Mouse (Mus musculus) kidney, embryonic 15.5 days (tissue): ENCODE measurements at regions not wholly inside any gene's neighbourhood (a gene's known extent, or its start where the extent isn't known, plus 50 kb on each side); places are given as distances from the start of the nearest gene placed in this dataset.

Source experiments
- ATAC-seq: fragments of 200-750 bp; cut with Nextera tagmentation; replicated peaks from 2 replicates; pipeline ENCODE4 v1.8.0; 2017; ENCODE audit warnings: moderate TSS enrichment; ENCODE audit not compliant: low FRiP score
- H3K27ac ChIP-seq: fragments of 300-500 bp; sonication (generic); 2 replicates; pipeline ENCODE4 v1.5.1; 2015; ENCODE audit warnings: mild to moderate bottlenecking, inconsistent platforms
- H3K27me3 ChIP-seq: fragments of 300-500 bp; sonication (generic); 2 replicates; pipeline ENCODE4 v1.6.1; 2015; ENCODE audit warnings: inconsistent platforms
- H3K36me3 ChIP-seq: fragments of 300-500 bp; sonication (generic); 2 replicates; pipeline ENCODE4 v1.6.1; 2015; ENCODE audit warnings: inconsistent platforms
- H3K4me1 ChIP-seq: fragments of 300-500 bp; sonication (generic); 2 replicates; pipeline ENCODE4 v1.6.1; 2015; ENCODE audit warnings: inconsistent platforms
- H3K4me2 ChIP-seq: fragments of 300-500 bp; sonication (generic); 2 replicates; pipeline ENCODE4 v1.6.1; 2015; ENCODE audit warnings: moderate library complexity, mild to moderate bottlenecking, inconsistent platforms
- H3K4me3 ChIP-seq: fragments of 300-500 bp; sonication (generic); replicated peaks from 2 replicates; pipeline ENCODE4 v1.5.1; 2015; ENCODE audit warnings: mild to moderate bottlenecking, inconsistent platforms
- H3K9ac ChIP-seq: fragments of 300-500 bp; sonication (generic); 2 replicates; pipeline ENCODE4 v1.6.1; 2015; ENCODE audit warnings: mild to moderate bottlenecking, inconsistent platforms
- H3K9me3 ChIP-seq: fragments of 300-500 bp; sonication (generic); replicated peaks from 2 replicates; pipeline ENCODE4 v1.6.1; 2016; ENCODE audit warnings: inconsistent platforms
- WGBS: fragments of 180-500 bp; shearing (Covaris S2); methylation state at CpG from one replicate; pipeline ENCODE4 v1.1.7; 2015; ENCODE audit warnings: mixed read lengths; 5-methylcytosine and 5-hydroxymethylcytosine counted together

DNA sequence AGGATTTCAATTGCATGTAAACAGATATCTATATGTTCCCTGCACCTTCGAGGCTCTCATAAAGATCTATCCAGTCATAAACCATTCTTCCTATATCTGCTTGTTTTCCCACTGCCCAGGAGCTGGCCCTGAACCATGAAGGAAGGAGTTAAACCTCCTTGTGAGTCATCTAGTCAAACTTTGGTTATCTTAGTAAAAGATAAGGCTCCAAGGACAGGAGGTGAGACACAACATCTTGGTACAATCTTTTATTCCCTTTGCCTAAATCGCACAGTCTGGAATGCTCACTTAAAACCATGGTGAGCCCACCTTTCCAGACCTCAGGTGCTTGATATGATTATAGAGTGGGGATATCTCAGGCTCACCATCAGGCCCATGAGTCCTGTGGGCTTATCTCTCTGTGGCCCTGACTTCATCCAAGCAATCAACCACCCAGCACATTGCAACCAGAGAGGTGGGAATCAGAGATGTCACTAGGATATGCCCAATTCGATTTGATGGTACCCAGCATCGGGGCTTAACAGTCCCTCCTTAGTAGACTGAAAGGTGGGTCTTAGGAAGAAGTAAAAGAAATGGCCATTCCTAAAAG is 65.2 kb upstream of the Rreb1 start:
- no peak overlapping the region for H3K4me3 ChIP-seq
- 0 out of 2 replicates have a peak, but pooled peaks cover 3% of the 10 kb centered on the region for H3K4me1 ChIP-seq
- WGBS: 75% methylated on average over 4 of the region's 4 CpGs
- no peaks in the 10 kb centered on the region for H3K9me3 ChIP-seq
- no peak overlapping the region for H3K9ac ChIP-seq
- H3K4me2 ChIP-seq: no peak overlapping the region
- ATAC-seq: no peak
- no peak overlapping the region for H3K27ac ChIP-seq
- H3K27me3 ChIP-seq: no peaks in the 10 kb centered on the region
- no peaks in the 10 kb centered on the region for H3K36me3 ChIP-seq

DNA sequence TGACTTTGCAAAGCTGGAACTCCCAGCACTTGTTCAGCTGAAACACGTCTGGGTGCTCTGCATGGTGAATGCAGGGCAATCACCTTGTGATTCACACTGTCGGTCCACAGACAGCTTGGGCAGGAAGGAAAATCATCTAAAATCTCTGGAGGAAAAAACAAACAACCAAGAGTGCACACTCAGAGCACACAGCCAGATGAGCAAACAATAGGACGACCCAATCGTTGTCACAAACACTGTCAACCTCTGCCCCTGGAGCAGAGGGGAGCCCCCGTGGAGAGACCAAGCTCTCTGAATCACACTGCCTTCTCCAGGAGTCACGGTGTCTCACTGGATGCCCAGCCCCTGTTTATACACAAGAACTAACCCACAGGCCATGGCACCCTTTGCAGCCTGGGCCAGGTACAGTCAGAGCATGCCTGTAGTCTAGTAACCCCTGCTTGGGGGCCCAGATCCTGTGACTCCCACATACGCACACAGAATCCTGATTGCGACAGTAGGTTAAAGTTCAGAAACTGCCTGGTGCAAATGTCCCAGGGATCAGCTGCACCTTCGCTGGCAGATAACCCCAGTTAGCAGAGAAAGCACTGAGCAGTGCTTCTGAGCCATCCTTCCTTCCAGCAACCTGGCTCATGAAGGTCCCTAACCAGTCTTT is 63.0 kb upstream of the Rreb1 start:
- no peak overlapping the region for H3K9ac ChIP-seq
- no peaks in the 10 kb centered on the region for H3K36me3 ChIP-seq
- no peak overlapping the region for H3K4me2 ChIP-seq
- no peak overlapping the region for H3K4me3 ChIP-seq
- ATAC-seq: no peak
- no peaks in the 10 kb centered on the region for H3K27me3 ChIP-seq
- no peak overlapping the region for H3K27ac ChIP-seq
- WGBS: 49% methylated on average over 9 of the region's 9 CpGs
- 0 out of 2 replicates have a peak, but pooled peaks cover 3% of the 10 kb centered on the region for H3K4me1 ChIP-seq
- no peaks in the 10 kb centered on the region for H3K9me3 ChIP-seq

DNA sequence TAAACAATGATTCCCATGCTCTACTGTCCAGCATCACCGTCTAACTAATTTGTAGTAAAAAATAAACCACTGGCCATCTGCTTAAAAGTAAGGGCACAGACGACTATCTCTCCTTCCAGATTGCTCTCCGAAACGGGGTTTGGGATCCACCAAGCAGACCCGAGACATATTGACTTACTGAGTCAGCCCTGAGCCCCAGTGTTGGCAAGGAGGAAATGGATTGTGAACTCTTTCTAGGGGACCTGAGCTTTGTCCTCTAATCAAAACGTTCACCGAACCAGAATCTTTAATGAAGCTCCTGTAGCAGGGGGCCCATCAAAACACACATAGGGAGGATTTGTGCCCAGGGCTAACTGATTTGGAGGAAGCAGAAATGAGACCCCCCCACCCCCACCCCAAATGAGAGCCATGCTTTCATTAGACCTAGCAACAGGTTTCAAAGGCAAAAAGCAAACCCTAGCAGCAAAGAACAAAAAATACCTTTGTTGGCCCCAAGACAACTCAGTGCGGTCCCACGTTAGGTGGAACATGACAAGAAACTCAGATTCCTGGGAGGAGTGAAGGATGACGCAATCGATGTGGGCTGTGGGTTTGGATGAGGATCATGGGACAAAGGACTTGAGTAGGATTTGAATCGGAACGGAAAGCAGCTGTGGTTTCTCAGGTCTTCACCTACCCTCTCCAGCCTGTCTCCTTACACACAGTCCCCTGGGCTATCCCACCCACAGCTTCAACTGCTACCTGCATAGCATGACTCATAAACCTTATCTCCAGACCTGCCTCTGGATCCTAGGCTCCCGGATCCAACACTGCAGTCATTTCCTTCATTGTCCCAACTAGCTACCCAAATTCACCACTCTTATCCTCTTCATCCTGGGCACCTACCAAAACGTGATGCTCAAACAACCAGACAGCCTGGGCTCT is 62.2 kb upstream of the Rreb1 start:
- ATAC-seq: no peak
- no peak overlapping the region for H3K27ac ChIP-seq

DNA sequence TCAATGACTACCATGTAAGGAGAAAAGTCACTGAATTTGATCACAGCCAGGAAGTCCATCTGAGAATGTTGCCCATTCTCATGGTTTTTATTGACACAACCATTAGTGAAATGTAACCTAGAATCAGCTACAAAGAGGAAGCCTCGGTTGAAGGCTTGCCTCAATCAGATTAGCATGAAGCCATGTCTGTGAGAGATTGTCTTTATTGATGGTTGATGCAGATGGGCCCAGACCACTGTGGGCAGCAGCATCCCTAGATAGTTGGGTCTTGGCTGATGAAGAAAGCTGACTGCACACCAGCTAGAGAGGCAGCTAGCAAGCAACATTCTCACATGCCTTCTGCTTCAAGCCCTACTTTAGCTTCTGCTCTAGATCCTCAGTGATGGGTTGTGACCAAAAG is 60.4 kb upstream of the Rreb1 start:
- Histone ChIP-seq H3K4me2 (no peak overlapping the region), H3K27me3 (no peaks in the 10 kb centered on the region), H3K4me3 (no peak overlapping the region), H3K27ac (no peak overlapping the region), H3K9ac (no peak overlapping the region), H3K4me1 (0 out of 2 replicates have a peak, but pooled peaks cover 3% of the 10 kb centered on the region), H3K9me3 (no peaks in the 10 kb centered on the region), H3K36me3 (no peaks in the 10 kb centered on the region)
- no peak for ATAC-seq
- 87% methylated on average over 1 of the region's 1 CpGs for WGBS

More for the DNA sequence above, 62.2 kb upstream of the Rreb1 start:
- H3K4me3 ChIP-seq: no peak overlapping the region
- no peaks in the 10 kb centered on the region for H3K36me3 ChIP-seq
- no peak overlapping the region for H3K9ac ChIP-seq
- H3K4me1 ChIP-seq: 0 out of 2 replicates have a peak, but pooled peaks cover 3% of the 10 kb centered on the region
- H3K9me3 ChIP-seq: no peaks in the 10 kb centered on the region
- 80% methylated on average over 15 of the region's 15 CpGs for WGBS
- no peak overlapping the region for H3K4me2 ChIP-seq
- no peaks in the 10 kb centered on the region for H3K27me3 ChIP-seq

DNA sequence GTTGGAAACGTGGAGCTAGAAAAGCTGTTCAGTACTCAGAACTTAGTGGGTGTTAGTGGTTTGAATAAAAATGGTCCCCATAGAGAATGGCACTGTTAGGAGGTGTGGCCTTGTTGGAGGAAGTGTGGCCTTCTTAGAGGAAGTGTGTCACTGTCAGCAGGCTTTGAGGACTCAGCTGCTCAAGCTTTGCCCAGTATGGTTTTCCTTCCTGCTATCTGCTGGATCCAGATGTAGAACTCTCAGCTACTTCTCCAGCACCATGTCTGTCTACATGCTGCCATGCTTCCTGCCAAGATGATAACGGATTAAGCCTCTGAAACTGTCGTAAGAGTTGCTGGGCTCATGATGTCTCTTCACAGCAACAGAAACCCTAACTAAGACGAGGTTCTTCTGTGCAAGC is 59.8 kb upstream of the Rreb1 start:
- no peak overlapping the region for H3K27ac ChIP-seq
- no peak overlapping the region for H3K4me2 ChIP-seq
- WGBS: 74% methylated on average over 4 of the region's 4 CpGs
- no peaks in the 10 kb centered on the region for H3K27me3 ChIP-seq
- no peaks in the 10 kb centered on the region for H3K36me3 ChIP-seq
- H3K9ac ChIP-seq: no peak overlapping the region
- H3K4me1 ChIP-seq: 0 out of 2 replicates have a peak, but pooled peaks cover 3% of the 10 kb centered on the region
- H3K4me3 ChIP-seq: no peak overlapping the region
- no peaks in the 10 kb centered on the region for H3K9me3 ChIP-seq
- no peak for ATAC-seq
